Mouse (Mus musculus): Measurements from ENCODE around the gene Tmem270. TPM values are rescaled to one million over a fixed set of nuclear protein-coding genes. Genes with fewer than 3 reads are reported as not detected.

Tmem270 gene
- polyA plus RNA-seq, 1 experiment from 2014 or later, result not detected

DNA sequence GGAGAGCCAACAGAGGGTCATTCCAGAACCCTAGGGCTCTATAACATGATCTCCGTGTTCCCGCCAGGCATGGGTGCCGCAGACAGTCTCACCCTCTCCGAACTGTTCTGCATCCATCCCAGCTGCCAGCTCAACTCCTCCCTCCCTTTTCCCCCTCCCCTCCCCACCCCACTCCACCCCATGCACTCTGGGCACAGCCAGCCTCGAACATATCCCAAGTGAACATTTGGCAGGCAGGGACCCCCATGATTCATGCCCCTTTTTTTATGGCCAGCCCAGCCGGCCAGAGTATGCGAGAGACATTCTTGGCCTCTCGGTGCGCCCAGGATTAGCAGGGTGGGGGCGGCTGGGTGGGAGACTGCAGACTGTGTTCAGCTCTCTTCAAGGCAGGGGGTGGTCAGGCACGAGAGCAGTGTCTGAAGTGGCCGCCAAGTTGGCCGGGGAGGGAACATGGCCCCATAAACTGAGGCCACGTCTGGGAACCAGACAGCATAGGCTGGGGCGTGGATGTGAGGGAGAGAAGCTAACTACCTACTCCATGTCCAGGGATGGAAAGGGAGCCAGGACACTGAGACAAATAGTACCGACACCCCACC, 44.5 kb downstream of the Tmem270 start:
- no peak for ATAC-seq (ENCODE audit: low FRiP score, low TSS enrichment)
- Histone ChIP-seq H3K4me3 (ENCODE audit: low read length) (no peak overlapping the region), H3K4me1 (ENCODE audit: control insufficient read depth, insufficient read depth, low read length) (no peaks in the 10 kb centered on the region), H3K36me3 (ENCODE audit: control insufficient read depth, insufficient read depth, low read length) (no peaks in the 10 kb centered on the region), H3K9ac (ENCODE audit: low read depth, low read length) (no peak overlapping the region), H3K4me2 (replicated peaks; ENCODE audit: low read depth, low read length) (no peak overlapping the region), H3K27me3 (ENCODE audit: control insufficient read depth, insufficient read depth, low read length) (no peaks in the 10 kb centered on the region), H3K9me3 (ENCODE audit: control insufficient read depth, low read length) (no peaks in the 10 kb centered on the region), H3K27ac (ENCODE audit: low read depth, low read length) (no peak overlapping the region)
- 47% methylated on average over 16 of the region's 16 CpGs for WGBS

DNA sequence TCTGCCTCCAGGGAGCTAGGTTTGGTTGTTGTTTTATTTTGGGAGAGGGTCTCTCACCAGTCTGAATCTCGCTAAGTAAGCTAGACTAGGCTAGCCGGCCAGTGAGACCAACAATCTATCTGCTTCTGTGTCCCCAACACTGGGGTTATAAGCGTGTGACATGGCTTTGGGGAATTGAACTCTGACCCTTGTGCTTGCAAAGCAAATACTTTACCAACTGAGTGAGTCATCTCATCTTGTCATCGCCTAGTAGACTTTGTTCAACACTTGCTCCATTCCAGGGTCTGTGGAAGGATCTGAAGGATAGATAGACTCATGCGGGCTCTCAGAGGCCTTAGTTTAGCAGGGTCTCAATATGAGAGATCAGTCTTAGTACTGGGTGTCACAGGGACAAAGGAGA, 47.3 kb downstream of the Tmem270 start:
- no peak for ATAC-seq (ENCODE audit: low FRiP score, low TSS enrichment)
- no peak overlapping the region for H3K4me2 ChIP-seq (replicated peaks; ENCODE audit: low read depth, low read length)
- no peak overlapping the region for H3K4me3 ChIP-seq (ENCODE audit: low read length)
- WGBS, result 82% methylated on average over 5 of the region's 5 CpGs
- H3K4me1 ChIP-seq (ENCODE audit: control insufficient read depth, insufficient read depth, low read length), result no peaks in the 10 kb centered on the region
- H3K27me3 ChIP-seq (ENCODE audit: control insufficient read depth, insufficient read depth, low read length), result no peaks in the 10 kb centered on the region
- H3K9me3 ChIP-seq (ENCODE audit: control insufficient read depth, low read length), result no peaks in the 10 kb centered on the region
- H3K9ac ChIP-seq (ENCODE audit: low read depth, low read length), result no peak overlapping the region
- H3K27ac ChIP-seq (ENCODE audit: low read depth, low read length), result no peak overlapping the region
- H3K36me3 ChIP-seq (ENCODE audit: control insufficient read depth, insufficient read depth, low read length), result no peaks in the 10 kb centered on the region

DNA sequence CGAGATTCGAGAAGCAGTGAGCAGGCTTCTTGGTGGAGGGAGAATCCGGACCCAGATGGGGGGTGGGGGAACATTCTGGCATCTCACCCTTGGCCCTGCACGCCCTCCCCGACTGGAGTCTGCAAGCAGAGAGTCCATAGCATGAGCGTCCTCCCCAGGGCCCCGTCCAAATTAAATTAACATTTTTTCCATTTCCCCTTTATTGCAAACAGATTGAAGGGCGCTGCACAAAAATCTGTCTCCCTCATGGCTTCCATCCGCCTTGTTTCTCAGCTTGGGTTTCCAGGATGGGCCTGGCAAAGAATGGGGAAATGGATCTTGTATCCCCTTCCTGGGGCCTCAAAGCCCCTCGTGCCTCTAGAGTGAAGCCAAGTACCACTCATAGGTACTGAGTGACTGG, 48.2 kb downstream of the Tmem270 start:
- Histone ChIP-seq H3K27ac (ENCODE audit: low read depth, low read length) (no peak overlapping the region), H3K4me1 (ENCODE audit: control insufficient read depth, insufficient read depth, low read length) (no peaks in the 10 kb centered on the region), H3K27me3 (ENCODE audit: control insufficient read depth, insufficient read depth, low read length) (no peaks in the 10 kb centered on the region), H3K36me3 (ENCODE audit: control insufficient read depth, insufficient read depth, low read length) (no peaks in the 10 kb centered on the region), H3K9me3 (ENCODE audit: control insufficient read depth, low read length) (no peaks in the 10 kb centered on the region), H3K4me3 (ENCODE audit: low read length) (no peak overlapping the region), H3K4me2 (replicated peaks; ENCODE audit: low read depth, low read length) (no peak overlapping the region), H3K9ac (ENCODE audit: low read depth, low read length) (no peak overlapping the region)
- 85% methylated on average over 10 of the region's 10 CpGs for whole genome bisulfite sequencing
- no peak for ATAC-seq (ENCODE audit: low FRiP score, low TSS enrichment)

DNA sequence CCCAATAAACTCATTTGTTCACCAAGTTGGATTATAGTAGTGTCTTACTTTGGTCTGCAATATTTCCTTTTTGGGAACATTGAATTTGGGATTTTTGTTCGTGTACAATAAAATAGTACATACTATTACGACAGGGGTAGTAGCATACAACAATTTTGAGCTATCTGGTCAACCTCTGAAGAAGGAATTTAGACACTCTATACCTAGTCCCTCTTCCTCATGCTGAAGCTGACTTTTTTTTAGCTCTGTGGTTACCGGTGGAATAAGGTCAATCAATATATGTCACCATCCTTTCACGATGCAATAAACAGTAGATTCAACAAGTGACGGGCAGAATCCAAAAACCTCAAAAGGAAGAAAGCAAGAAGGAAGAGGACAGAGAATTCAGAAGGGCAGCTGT, 53.7 kb downstream of the Tmem270 start:
- 92% methylated on average over 5 of the region's 5 CpGs for WGBS
- ATAC-seq (ENCODE audit: low FRiP score, low TSS enrichment), result no peak
- H3K36me3 ChIP-seq (ENCODE audit: control insufficient read depth, insufficient read depth, low read length), result no peaks in the 10 kb centered on the region
- H3K4me1 ChIP-seq (ENCODE audit: control insufficient read depth, insufficient read depth, low read length), result no peaks in the 10 kb centered on the region
- no peak overlapping the region for H3K9ac ChIP-seq (ENCODE audit: low read depth, low read length)
- no peak overlapping the region for H3K4me2 ChIP-seq (replicated peaks; ENCODE audit: low read depth, low read length)
- no peak overlapping the region for H3K4me3 ChIP-seq (ENCODE audit: low read length)
- no peaks in the 10 kb centered on the region for H3K9me3 ChIP-seq (ENCODE audit: control insufficient read depth, low read length)
- no peak overlapping the region for H3K27ac ChIP-seq (ENCODE audit: low read depth, low read length)
- H3K27me3 ChIP-seq (ENCODE audit: control insufficient read depth, insufficient read depth, low read length), result no peaks in the 10 kb centered on the region

Other genes starting within 250 kb of the Tmem270 start
- 6.7 and 9.1 TPM in 2 replicates for gene Limk1, start 218.1 kb downstream of the Tmem270 start, polyA plus RNA-seq (2014; fragmentation: Nextera tagmentation; extraction: Ambion mirVana)
- gene Eln, start 159.4 kb downstream of the Tmem270 start, polyA plus RNA-seq (2014; fragmentation: Nextera tagmentation; extraction: Ambion mirVana), result 7.7 and 9.5 TPM in 2 replicates
- gene Cldn13, start 8.8 kb upstream of the Tmem270 start, polyA plus RNA-seq (2014; fragmentation: Nextera tagmentation; extraction: Ambion mirVana), result 0.20 and 0.24 TPM in 2 replicates
- 19.4 and 26.6 TPM in 2 replicates for gene Mettl27, start 25.6 kb upstream of the Tmem270 start, polyA plus RNA-seq (2014; fragmentation: Nextera tagmentation; extraction: Ambion mirVana)
- 73.4 and 76.1 TPM in 2 replicates for gene Cldn4, start 40.2 kb upstream of the Tmem270 start, polyA plus RNA-seq (2014; fragmentation: Nextera tagmentation; extraction: Ambion mirVana)
- gene Cldn3, start 79.5 kb upstream of the Tmem270 start, polyA plus RNA-seq (2014; fragmentation: Nextera tagmentation; extraction: Ambion mirVana), result 47.0 and 54.7 TPM in 2 replicates
- gene Abhd11, start 102.4 kb upstream of the Tmem270 start, polyA plus RNA-seq (2014; fragmentation: Nextera tagmentation; extraction: Ambion mirVana), result 73.5 and 78.9 TPM in 2 replicates
- gene Stx1a, start 116.7 kb upstream of the Tmem270 start, polyA plus RNA-seq (2014; fragmentation: Nextera tagmentation; extraction: Ambion mirVana), result 11.5 and 13.5 TPM in 2 replicates
- gene Dnajc30, start 157.5 kb upstream of the Tmem270 start, polyA plus RNA-seq (2014; fragmentation: Nextera tagmentation; extraction: Ambion mirVana), result 33.4 and 34.4 TPM in 2 replicates
- gene Bud23, start 158.2 kb upstream of the Tmem270 start, polyA plus RNA-seq (2014; fragmentation: Nextera tagmentation; extraction: Ambion mirVana), result 118 and 156 TPM in 2 replicates
- gene Vps37d, start 171.5 kb upstream of the Tmem270 start, polyA plus RNA-seq (2014; fragmentation: Nextera tagmentation; extraction: Ambion mirVana), result 8.9 and 12.6 TPM in 2 replicates
- gene Mlxipl, start 183.2 kb upstream of the Tmem270 start, polyA plus RNA-seq (2014; fragmentation: Nextera tagmentation; extraction: Ambion mirVana), result 3.9 and 6.4 TPM in 2 replicates
- gene Tbl2, start 242.9 kb upstream of the Tmem270 start, polyA plus RNA-seq (2014; fragmentation: Nextera tagmentation; extraction: Ambion mirVana), result 11.9 and 24.5 TPM in 2 replicates